Mouse (Mus musculus) c-Kit-negative CD71-positive TER-119-positive erythroid progenitor cells, embryonic 14.5 days (primary cell): ENCODE data around the gene Ly6c1.
"Not testable (repeated sequence)": the region's sequence is repeated elsewhere in the genome, so short reads cannot be mapped to it uniquely, and the experiment has no call there.

Experiments used
- DNase-seq: peaks from one replicate; pipeline ENCODE4 v3.0.0-alpha.2; 2013; ENCODE audit warnings: low read depth, low spot score

The Ly6c1 gene

GRCm38 (mm10) chr15:75048642-75049261 is at the start of gene Ly6c1:
Gene Ly6c1, minus strand, starts transcription at chr15:75048830.
- DNase-seq: not testable (repeated sequence)

GRCm38 (mm10) chr15:75088041-75088440 is 39.4 kb upstream of the Ly6c1 start:
- DNase-seq: not testable (repeated sequence)

- no peak for DNase-seq
Measured at GRCm38 (mm10) chr15:75069965-75070364, 21.3 kb upstream of the Ly6c1 start.

- DNase-seq: peak; percentile 12
Measured at GRCm38 (mm10) chr15:75062030-75062574, 13.5 kb upstream of the Ly6c1 start.

GRCm38 (mm10) chr15:75060505-75060904 is 11.9 kb upstream of the Ly6c1 start:
- DNase-seq: peak; percentile 5

- DNase-seq: no peak
Measured at GRCm38 (mm10) chr15:75055985-75056384, 7.4 kb upstream of the Ly6c1 start.

GRCm38 (mm10) chr15:75055425-75055824 is 6.8 kb upstream of the Ly6c1 start:
- DNase-seq: not testable (repeated sequence)

GRCm38 (mm10) chr15:75052414-75052813 is 3.8 kb upstream of the Ly6c1 start:
- not testable (repeated sequence) for DNase-seq

- DNase-seq: not testable (repeated sequence)
Measured at GRCm38 (mm10) chr15:75051141-75051540, 2.5 kb upstream of the Ly6c1 start.

- not testable (repeated sequence) for DNase-seq
Measured at GRCm38 (mm10) chr15:75050593-75050992, 2.0 kb upstream of the Ly6c1 start.

- DNase-seq: not testable (repeated sequence)
Measured at GRCm38 (mm10) chr15:75049811-75050210, 1.2 kb upstream of the Ly6c1 start.

GRCm38 (mm10) chr15:75047970-75048320 is 685 bp downstream of the Ly6c1 start:
- DNase-seq: not testable (repeated sequence)

GRCm38 (mm10) chr15:75047313-75047969 is 1.2 kb downstream of the Ly6c1 start:
- not testable (repeated sequence) for DNase-seq

- DNase-seq: not testable (repeated sequence)
Measured at GRCm38 (mm10) chr15:75045501-75045900, 3.1 kb downstream of the Ly6c1 start.

GRCm38 (mm10) chr15:75021020-75021759 is 27.4 kb downstream of the Ly6c1 start:
- not testable (repeated sequence) for DNase-seq

- not testable (repeated sequence) for DNase-seq
Measured at GRCm38 (mm10) chr15:75019446-75019845, 29.2 kb downstream of the Ly6c1 start.
